Mouse (Mus musculus): ENCODE measurements around the gene Ccr1l1.
A peak's percentile ranks its signal among the peaks of the same experiment; 100 is the strongest.

Ccr1l1 gene

DNA sequence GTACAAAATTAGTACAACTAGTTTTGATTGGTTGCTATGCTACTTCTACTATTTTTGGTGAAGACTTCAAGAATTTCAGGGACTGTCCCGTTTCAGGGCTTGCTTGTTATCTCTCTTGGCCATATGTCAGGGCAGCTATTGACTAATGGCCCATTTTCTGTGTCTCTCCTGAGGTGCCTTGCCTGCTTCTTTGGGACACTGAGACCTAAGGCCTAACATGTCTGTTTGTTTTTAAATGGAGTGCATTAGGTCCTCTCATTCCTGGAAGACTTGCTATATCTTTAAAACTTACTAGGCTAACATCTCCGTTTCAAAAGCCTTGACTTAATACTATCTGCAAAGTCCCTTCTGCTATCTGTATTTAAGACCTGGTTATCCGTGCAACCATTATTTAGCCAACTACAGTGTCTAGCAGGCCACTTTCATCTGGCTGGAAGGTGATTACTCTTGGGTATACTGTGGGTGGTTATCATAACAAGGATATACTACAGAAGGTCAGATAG is 20.2 kb downstream of the Ccr1l1 start:
- no peak for DNase-seq

DNA sequence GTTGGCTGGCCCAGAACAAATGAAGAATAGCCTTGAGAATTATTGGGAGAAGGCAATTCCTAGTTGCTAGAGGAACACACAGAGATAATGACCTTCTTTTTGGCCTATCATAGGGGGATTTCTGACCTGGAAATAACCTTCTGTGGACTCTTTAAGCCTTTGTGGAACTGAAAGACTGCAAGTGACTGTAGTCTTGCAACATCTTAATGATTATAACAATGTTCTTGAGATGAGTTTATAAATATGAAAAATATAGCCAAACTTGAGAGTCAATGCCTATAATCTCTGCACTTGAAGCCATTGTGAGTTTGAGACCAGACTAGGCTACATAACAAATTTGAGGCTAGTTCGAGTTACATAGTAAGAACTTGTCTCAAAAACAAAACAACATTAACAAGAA is 21.3 kb downstream of the Ccr1l1 start:
- DNase-seq: no peak

DNA sequence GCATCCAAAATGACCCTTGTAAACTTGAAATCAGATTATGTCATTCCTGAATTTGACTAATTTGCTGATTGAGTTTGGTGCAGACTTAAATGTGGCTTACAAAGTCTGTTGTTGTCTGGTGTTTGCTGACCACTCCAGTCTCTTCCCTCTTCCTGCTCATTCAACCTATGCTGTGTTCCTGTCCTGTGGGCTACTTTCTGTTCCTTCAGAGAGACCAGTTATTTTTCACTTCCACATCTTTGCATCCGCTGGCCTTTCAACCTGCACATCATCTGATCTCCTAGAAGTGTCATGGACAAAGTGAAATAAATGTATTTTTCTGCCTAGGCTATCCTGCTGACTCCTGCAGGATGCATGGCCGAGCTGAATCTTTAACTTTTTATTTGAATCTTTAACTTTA is 24.7 kb downstream of the Ccr1l1 start:
- DNase-seq: peak; percentile 59

DNA sequence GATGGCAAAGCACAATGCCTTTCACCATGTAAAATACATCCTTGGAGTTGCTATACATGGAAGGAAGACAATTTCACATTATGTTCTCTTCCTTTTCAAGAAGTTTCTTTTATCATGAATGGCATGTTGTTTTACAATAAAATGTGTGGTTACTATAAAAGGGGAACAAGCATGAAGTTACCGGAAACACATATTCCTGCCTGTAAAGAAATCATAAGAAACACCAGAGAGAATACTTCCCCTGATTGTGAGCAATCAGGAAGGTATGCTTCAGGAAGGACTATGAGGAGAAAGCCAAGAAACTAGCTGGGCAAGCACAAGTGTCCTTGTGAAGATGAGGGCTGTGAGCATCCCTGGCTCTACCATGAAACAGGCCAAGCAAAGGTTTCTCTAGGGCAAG is 27.0 kb downstream of the Ccr1l1 start:
- DNase-seq: no peak

DNA sequence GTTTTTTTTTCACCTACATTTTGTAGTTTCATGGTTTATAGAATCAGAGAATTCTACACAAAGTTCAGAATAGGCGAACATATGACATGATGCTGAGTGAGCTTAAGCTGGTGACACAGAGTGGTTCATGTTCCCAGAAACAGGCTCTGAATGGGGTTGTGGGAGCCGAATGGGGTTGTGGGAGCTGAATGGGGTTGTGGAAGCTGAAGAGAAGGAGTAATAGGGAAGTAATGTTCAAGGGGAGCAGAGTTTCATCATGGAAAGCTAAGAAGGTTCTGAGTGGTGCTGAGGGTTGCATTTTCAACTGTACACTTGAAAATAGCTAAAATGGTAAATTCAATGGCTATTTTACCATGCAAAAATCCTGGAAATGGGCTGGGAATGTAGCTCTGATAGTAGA is 28.8 kb downstream of the Ccr1l1 start:
- no peak for DNase-seq

DNA sequence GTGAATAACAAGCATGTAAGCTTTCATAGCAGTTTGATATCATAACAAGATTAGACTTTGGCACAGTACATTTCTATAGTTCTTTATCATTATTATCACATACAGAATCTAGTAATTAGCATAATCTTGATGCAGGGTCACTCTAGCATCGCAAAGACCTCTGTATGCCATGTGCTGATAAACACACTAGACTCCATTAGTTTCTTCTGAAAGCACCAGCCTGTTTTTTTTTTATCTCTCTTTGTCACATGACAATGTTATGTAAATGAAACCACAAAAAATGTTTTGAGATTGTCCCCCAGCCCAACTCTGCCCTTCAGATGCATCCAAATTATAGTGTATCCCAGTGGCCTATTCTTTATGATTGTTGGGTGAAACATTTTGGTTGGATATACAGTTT is 30.4 kb downstream of the Ccr1l1 start:
- no peak for DNase-seq

DNA sequence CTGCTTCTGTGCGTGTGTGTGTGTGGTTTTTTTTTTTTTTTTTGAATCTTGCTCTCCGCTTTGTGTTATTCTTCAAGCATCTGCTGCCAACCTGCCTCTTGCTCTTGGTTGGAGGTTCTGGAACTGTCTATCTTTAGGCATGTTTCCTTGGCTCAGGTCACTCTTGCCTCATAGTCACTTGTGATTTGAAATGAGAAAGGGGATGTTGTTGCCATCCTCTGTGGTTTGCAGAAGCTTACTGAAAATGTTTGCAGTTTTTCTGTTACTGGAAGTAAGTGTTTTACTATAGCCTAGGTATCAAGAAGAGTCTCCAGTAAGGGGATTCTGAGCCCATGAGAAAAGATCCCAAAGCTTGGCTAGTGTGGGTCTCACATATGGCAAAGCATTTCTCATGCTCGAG is 36.2 kb downstream of the Ccr1l1 start:
- peak; percentile 47 for DNase-seq

DNA sequence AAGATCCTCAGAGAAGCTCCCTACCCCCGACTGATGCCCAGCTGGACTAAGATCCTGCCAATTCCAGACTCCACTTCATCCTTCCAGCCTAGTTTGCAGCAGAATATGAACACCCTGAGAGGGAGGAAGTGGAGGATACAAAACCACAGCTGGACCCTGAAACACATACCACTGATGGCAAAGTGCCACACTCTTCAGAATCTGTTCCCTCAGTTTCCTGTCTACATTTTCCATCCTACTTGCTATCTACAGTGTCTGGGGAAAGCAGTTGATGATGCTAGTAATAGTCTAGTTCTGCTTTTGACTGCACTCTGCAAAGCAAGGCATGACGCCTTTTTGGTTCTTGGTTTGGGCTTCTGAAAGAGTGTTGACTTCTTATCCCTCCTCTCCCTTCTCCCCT is 36.9 kb downstream of the Ccr1l1 start:
- peak; percentile 71 for DNase-seq

DNA sequence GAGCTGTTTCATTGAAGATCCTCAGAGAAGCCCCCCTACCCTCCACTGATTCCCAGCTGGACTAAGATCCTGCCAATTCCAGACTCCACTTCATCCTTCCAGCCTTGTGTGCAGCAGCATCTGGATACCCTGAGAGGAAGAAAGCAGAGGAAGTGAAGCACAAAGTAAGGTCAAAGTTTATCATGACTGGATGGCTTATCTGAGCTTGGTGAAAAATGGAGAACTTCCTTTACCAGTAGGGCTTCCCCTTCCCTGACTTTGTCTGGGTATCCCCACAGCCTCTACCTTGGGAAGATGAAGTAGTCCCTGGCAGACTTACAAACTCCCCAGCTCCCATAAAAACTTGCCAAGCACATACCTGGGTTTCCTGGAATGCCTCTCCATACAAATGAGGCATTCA is 37.6 kb downstream of the Ccr1l1 start:
- no peak for DNase-seq

DNA sequence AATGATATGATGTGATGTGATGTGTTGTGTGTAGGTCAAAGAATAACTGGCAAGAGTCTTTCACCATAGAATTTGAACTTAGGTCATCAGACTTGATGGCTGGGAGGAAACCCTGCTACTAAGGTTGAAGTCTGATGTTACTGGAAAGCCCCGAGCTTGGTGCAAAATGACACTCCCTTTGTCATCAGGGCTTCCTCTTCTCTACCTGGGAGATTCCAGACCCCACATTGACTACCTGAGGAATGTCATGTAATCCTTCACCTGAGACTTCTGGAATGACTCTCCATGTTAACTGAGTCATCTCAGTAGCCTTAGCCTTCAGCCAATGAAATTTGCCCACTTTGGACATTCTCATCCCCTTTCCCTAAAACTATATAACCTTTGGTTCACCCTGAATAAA is 38.0 kb downstream of the Ccr1l1 start:
- DNase-seq: no peak

DNA sequence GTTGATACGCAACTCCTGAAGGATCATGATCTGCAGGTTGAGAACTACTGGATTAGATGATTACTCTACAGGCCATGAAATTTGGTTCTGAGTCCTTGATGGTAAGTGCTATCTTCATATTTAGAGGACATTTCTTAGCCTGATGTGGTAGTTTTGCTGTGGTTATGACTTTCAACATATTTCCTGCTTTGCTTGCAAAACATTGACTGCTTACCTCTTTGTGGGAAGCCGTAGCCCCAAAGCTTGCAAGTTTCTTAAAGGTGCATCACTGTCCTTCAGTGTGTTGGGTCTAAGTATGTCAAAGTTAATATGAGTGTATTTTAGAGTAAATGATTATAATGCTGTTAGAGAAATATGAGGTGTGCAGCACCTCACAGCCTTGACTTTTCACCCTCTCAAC is 40.2 kb downstream of the Ccr1l1 start:
- no peak for DNase-seq

DNA sequence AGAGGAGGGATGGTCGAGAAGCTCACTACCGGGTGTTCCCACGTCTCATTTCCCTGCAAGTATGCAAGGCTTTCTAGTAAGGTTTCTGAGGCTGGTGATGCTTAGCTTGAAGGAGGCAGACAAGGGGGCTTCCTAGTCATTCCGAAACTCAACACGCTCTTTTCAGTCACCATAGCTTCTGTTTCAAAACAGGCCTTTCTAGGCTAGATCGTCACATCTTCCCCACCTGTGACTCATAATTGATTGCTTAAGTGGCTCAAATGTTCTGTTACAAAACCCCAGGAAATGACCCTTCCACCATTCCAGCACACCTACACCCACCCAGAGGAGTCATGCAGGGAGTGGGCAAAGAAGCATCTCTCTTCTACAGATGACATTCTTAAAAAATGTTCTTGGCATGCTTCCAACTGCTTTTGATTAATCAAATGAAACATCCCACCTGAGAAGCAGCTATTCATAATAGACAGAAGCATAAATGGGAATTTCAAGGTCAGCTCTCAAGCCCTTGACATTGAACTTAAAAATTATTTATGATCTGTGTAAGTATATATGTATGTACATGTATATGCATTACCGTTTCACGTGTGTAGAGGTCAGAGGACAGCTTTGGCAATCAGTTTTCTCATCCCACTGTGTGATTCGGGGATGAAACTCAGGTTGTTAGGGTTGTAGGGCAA is 41.5 kb downstream of the Ccr1l1 start:
- peak; percentile 42 for DNase-seq

DNA sequence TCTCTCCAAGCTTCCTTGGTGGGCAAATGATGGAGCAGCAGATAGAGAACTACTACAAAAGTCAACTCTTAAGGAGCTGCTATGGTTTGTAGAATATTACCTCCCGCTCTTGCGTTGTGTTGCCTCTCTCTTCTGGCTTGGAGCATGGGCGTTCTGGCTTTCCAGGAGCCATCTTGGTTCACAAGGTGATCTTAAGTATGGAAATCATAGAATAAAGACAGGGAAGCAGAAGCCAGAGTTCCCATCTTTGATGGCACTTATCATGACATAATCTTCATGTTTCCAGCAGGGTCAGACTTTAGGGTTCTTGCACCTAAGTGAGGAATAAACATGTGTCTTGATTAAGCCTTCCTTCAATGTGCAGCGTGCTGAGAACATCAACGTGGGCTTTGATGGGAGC is 42.4 kb downstream of the Ccr1l1 start:
- no peak for DNase-seq

DNA sequence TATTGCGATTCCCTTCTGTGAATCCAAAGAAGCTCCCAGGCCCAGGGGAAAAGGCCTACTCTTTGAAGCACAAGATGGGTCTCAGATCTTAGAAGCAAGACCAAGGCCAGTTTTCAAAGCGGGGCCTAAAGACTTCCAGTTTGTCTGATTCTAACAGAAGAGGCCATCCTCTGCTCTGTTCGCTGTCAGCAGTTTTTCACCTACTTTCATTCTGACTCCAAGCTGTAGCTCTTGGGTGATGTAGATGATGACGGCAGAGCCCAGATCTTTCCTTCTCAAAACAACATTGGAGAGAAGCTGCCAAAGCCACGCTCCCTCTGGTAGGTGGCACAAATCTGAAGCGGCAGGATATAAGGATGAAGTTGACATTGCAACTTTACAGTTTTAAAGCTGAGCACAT is 42.9 kb downstream of the Ccr1l1 start:
- peak; percentile 50 for DNase-seq

DNA sequence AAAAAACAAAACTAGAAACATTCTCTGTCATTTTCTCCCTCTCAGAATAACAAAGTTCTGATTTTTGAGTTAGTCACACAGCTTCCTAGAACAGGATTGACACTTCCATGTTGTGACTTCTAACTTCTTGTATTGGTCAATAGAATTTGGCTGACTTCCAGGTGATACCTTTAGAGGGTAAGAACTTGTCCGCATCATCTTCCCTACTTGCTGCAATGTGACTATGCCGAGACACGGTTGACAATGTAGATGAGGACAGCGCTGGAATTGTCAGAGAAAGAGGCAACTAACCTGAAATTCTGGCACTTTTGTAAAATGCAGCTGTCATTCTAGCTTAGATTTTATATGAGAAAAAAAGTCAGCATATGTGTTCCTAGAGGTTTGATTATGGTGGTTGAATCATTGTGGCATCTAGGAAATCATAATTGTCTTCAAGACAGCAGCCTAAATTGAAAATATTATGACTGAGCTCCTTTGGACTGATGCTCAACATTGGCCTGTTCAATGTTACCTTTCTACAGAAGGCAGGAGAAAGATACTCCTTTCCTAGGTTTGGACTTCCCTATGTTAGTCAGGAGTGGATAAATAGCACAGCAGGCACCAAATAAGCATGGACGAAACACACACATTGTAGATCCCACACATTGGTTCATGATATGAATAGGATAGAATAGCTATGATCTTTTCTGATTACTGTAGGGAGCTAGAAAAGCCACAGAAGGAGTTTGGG is 44.3 kb downstream of the Ccr1l1 start:
- DNase-seq: no peak

DNA sequence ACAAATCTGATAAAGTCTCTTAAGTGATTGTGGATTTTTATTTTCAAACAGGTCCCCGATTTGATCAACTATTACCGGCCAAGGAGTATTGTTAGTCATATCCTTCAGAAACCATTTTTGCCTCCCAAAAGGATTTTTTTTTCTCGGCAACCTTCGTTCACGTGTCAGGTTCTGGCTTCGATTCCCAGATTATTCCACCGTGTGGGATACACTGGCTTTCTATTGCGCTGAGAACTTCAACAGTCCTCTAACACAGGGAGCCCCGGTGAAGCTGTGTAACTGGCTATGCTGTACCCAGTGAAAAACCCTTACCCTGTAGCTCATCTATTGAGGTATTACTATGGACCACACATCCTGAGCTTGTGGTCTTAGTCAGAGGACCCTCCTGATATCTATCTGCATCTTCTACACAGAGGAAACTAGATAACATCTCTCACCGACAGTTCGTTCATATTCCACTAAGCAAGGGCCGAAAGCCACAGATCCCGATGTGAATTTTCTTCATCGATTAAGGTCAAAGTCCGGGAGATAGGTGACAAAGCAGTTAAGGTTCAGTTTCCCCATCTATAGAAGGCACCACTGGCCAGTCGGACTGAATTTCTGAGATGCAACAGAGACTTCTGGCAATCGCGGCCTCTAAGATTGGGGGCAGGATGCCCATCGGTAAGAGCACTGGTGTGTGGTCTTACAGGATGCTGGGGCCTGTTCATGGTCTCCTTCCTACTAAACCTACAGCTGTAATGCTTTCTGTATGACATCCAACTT is 45.1 kb downstream of the Ccr1l1 start:
- DNase-seq: no peak

DNA sequence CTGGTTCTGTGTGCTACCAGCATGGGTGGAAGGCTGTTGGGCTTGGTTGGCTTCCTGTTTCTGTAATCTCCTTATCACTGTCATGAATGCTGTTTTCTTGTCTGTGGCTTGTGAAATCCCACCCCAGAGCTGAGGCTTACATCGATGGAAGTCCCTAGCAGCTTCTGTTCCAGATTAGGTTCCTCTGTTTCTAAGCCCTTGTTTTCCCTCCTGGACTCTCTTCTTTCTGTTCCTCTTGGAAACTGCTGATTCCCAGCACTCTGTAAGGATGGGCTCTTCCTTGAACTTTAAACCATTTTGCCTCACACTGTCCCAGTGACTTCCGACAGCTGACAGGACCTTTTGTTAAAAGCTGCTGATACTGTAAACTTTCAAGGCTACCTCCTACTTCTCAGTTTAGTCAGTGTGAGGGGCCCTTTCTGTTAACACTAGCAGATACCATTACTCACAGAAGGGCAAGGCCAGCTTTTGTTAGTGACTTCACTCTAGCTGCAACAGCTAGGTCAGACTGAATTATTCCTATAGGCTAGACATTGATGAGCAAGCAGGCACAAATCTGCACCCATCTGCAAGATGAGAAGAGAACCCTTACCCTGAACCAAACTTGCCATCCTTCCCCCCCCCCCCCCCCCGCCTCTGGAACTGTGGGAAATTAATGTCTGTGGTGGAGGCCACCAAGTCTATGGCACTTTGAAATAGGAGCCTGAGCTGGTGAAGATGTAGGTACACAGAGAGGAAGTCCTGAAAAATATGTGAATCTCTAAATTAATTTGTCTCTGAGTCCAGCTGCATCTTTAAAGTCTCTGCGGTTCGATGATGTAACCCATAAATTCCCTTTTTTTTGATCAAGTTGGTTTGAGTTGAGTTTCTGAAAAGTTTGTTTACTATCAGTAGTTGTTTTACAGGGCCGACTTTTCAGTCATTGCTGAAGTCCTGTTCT is 46.2 kb downstream of the Ccr1l1 start:
- DNase-seq: peak; percentile 81

DNA sequence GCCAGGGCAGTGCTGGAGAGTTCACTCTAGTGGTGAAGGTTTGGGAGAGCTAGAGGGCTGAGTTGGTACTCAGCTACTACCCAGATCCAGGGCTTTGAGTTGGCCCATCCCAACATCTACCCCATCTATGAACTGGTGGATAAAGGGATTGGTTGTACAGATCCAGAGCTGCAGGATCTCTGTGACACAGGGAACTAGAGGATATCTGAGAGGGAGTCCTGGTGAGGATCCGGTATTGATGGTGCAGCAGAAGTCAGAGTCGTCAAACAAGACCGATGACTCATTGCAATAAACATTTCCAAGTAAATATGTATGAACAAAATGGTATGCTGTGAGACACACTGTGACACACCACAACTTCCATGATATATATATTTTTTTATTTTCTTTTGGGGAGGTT is 47.3 kb downstream of the Ccr1l1 start:
- no peak for DNase-seq

DNA sequence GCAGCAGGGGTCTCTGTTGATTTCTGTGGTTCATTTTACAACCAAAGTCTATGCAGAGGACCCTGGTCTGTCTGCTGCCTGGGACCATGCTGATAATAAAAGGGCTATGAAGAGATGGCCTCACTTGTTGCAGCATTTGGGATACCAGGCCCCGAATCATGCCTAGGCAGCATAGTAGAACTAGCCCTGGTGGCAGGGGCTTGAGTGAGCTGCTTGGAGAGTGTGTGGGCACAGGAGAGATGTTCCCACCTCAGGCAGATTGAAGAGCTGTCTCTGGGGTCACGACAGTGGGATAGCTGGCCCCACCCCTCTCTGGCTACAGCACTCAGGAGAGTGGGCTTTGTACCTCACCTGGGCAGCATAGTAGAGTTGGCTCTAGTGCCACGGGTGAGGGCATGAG is 47.7 kb downstream of the Ccr1l1 start:
- no peak for DNase-seq

DNA sequence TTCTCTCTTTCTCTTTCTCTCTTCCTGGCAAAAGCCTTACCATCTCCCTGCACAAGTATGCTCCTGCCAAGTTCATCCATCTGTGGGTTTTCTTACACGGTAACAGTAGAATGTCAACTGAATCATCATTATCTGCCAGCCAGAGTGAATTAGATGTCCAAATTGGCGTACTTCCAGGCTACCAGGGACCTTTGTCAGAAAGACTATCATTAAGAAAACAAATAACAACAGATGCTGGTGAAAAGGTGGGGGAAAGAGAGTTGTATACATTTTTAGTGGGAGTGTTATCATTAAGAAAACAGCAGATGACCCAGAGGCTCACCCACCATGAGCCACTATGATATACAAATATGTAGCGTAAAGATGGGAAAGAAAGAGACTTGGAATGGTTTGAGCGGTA is 48.3 kb downstream of the Ccr1l1 start:
- DNase-seq: no peak

DNA sequence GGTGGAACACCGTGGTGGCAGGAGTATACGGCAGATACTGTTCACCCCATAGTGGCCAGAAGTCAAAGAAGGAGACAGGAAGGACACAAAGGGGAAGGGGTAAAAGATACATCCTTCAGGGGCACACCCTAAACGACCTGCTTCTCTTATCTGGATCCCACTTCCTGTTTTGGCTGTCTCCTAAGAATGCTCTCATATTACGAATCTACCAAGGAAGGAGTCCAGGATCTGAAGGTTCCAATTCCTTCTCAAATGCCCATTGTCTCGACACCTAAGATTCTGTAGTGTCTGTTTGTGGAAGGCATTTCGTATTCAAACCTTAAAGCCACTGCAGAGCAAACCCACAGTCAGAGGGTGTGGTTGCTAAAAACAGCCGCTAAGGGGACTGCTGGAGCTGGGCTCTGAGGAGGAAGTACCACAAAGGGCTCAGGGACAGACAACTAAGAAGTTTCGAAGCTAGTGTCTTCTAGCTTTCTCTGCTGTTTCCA is 49.4 kb downstream of the Ccr1l1 start:
- DNase-seq: peak; percentile 61

DNA sequence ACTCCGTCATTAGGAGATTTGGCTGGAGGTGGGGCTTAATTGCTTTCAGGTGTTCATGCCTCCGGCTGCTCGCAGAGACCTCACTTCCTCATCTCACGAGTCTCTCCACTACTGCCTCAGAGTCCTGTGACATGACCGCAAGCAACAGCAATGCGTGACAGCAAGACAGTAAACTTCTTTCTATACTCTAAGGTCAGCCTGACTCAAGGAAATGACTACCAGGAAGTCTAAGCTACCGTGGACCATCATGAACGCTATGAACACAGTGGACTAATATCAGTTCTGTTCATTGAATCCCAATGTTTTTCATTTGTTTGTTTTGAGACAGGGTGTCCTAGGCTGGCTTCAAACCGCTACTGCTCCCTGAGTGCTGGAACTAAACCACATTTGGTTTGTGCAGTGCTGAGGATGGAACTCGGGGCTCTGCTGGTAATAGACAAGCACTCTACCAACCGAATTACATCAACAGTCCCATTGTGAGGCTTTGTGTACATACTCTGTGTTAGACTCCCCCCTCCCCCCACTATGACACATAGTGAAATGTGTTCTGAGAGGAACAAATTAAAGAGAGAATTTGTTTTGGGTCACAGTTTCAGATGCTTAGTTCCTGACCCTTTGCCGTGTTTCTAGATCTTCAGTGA is 50.0 kb downstream of the Ccr1l1 start:
- peak; percentile 67 for DNase-seq

Data from layer of hippocampus, adult 9-11 months (tissue).